Mouse (Mus musculus): Measurements from ENCODE around the gene Tmem52.

The Tmem52 gene

GRCm38 (mm10) chr4:155510981-155511380 lies 42.1 kb downstream of the Tmem52 start:
- DNase-seq (ENCODE audit: low spot score in 2 of 2), result no peak

GRCm38 (mm10) chr4:155514810-155515209 lies 45.9 kb downstream of the Tmem52 start:
- DNase-seq (ENCODE audit: low spot score in 2 of 2), result no peak

GRCm38 (mm10) chr4:155517948-155518517 lies 49.1 kb downstream of the Tmem52 start:
- DNase-seq (ENCODE audit: low spot score in 2 of 2), result no peak

All from frontal cortex, postnatal 10 days (tissue).